Mouse (Mus musculus) thymus, adult 2 months (tissue): ENCODE data around the gene Galnt17. TPM values are rescaled to one million over a fixed set of nuclear protein-coding genes. Genes with fewer than 3 reads are reported as not detected.

Experiments
- DNase-seq: peaks from one replicate; pipeline ENCODE4 v3.0.0; 2021
- H3K27ac ChIP-seq: fragments of 200-500 bp; 2 replicates; pipeline ENCODE4 v1.5.1; 2012; ENCODE audit warnings: low read length, control low read depth; ENCODE audit not compliant: control insufficient read depth, insufficient read depth
- H3K27me3 ChIP-seq: fragments of 200-500 bp; 2 replicates; pipeline ENCODE4 v1.6.1; 2012; ENCODE audit warnings: mild to moderate bottlenecking, low read length, moderate library complexity, mixed read lengths; ENCODE audit not compliant: control insufficient read depth, insufficient read depth
- H3K36me3 ChIP-seq: fragments of 200-500 bp; 2 replicates; pipeline ENCODE4 v1.6.1; 2012; ENCODE audit warnings: mild to moderate bottlenecking, low read length, moderate library complexity; ENCODE audit not compliant: control insufficient read depth, insufficient read depth
- H3K4me1 ChIP-seq: fragments of 200-500 bp; replicated peaks from 2 replicates; pipeline ENCODE4 v1.6.1; 2012; ENCODE audit warnings: low read length; ENCODE audit not compliant: control insufficient read depth, insufficient read depth
- H3K4me3 ChIP-seq: fragments of 200-500 bp; 2 replicates; pipeline ENCODE4 v1.5.1; 2012; ENCODE audit warnings: mild to moderate bottlenecking, low read length, control low read depth, moderate library complexity; ENCODE audit not compliant: control insufficient read depth, insufficient read depth
- CTCF ChIP-seq: fragments of 200-500 bp; IDR thresholded peaks from 2 replicates; pipeline ENCODE4 v1.5.1; 2012; ENCODE audit warnings: mild to moderate bottlenecking, control low read depth, low read length, moderate library complexity, borderline replicate concordance; ENCODE audit not compliant: control insufficient read depth, poor library complexity, insufficient read depth; ENCODE audit errors: extremely low read depth
- POLR2A ChIP-seq: fragments of 200-500 bp; IDR thresholded peaks from 2 replicates; pipeline ENCODE4 v1.6.1; 2012; ENCODE audit warnings: mild to moderate bottlenecking, low read length, control low read depth, moderate library complexity; ENCODE audit not compliant: control insufficient read depth, poor library complexity, insufficient read depth; ENCODE audit errors: extremely low read depth
- WGBS: fragments of 180-500 bp; shearing (Covaris S2); methylation state at CpG from one replicate; pipeline ENCODE4 v1.1.7; 2018; 5-methylcytosine and 5-hydroxymethylcytosine counted together
- polyA plus RNA-seq: library from polyadenylated mRNA; depleted of rRNA; stranded (reverse); fragments of >200 nt; gene quantifications from 2 replicates; pipeline ENCODE4 v1.2.3, GENCODE M21; 2012

Galnt17 gene
- polyA plus RNA-seq, 1 experiment: 2.0 TPM

GRCm38 (mm10) chr5:131169186-131169585, 139.1 kb downstream of the Galnt17 start:
- no peaks in the 10 kb centered on the region for H3K27me3 ChIP-seq
- WGBS: 85% methylated on average over 6 of the region's 6 CpGs
- H3K27ac ChIP-seq: no peak overlapping the region
- H3K4me1 ChIP-seq: no peaks in the 10 kb centered on the region
- H3K36me3 ChIP-seq: no peaks in the 10 kb centered on the region
- H3K4me3 ChIP-seq: no peak overlapping the region
- no peak for DNase-seq
- TF ChIP-seq CTCF (no peak), POLR2A (no peak)

- H3K36me3 ChIP-seq: no peaks in the 10 kb centered on the region
- H3K27ac ChIP-seq: no peak overlapping the region
- TF ChIP-seq POLR2A (no peak), CTCF (no peak)
- no peaks in the 10 kb centered on the region for H3K27me3 ChIP-seq
- DNase-seq: no peak
- H3K4me1 ChIP-seq: no peaks in the 10 kb centered on the region
- H3K4me3 ChIP-seq: no peak overlapping the region
- 89% methylated on average over 5 of the region's 5 CpGs for WGBS
Measured at GRCm38 (mm10) chr5:131167366-131167765, 140.9 kb downstream of the Galnt17 start.

- 86% methylated on average over 7 of the region's 7 CpGs for WGBS
- no peaks in the 10 kb centered on the region for H3K27me3 ChIP-seq
- H3K4me1 ChIP-seq: no peaks in the 10 kb centered on the region
- no peak for DNase-seq
- H3K27ac ChIP-seq: no peak overlapping the region
- no peaks in the 10 kb centered on the region for H3K36me3 ChIP-seq
- no peak for TF ChIP-seq POLR2A
- H3K4me3 ChIP-seq: no peak overlapping the region
Measured at GRCm38 (mm10) chr5:131165681-131166080, 142.6 kb downstream of the Galnt17 start.

- Histone ChIP-seq H3K36me3 (no peaks in the 10 kb centered on the region), H3K27me3 (no peaks in the 10 kb centered on the region), H3K4me3 (no peak overlapping the region), H3K4me1 (no peaks in the 10 kb centered on the region), H3K27ac (no peak overlapping the region)
- 47% methylated on average over 4 of the region's 4 CpGs for WGBS
- no peak for DNase-seq
- TF ChIP-seq CTCF (no peak), POLR2A (no peak)
Measured at GRCm38 (mm10) chr5:131157866-131158265, 150.4 kb downstream of the Galnt17 start.

- Histone ChIP-seq H3K4me1 (no peaks in the 10 kb centered on the region), H3K27ac (no peak overlapping the region), H3K27me3 (no peaks in the 10 kb centered on the region), H3K4me3 (no peak overlapping the region), H3K36me3 (no peaks in the 10 kb centered on the region)
- TF ChIP-seq POLR2A (no peak), CTCF (no peak)
- DNase-seq: no peak
- 82% methylated on average over 3 of the region's 3 CpGs for WGBS
Measured at GRCm38 (mm10) chr5:131156323-131156722, 152.0 kb downstream of the Galnt17 start.

- H3K27ac ChIP-seq: no peak overlapping the region
- no peak overlapping the region for H3K4me3 ChIP-seq
- H3K36me3 ChIP-seq: no peaks in the 10 kb centered on the region
- no peaks in the 10 kb centered on the region for H3K27me3 ChIP-seq
- DNase-seq: no peak
- H3K4me1 ChIP-seq: no peaks in the 10 kb centered on the region
- TF ChIP-seq CTCF (no peak), POLR2A (no peak)
- 74% methylated on average over 4 of the region's 4 CpGs for WGBS
Measured at GRCm38 (mm10) chr5:131142606-131143005, 165.7 kb downstream of the Galnt17 start.

GRCm38 (mm10) chr5:131134809-131135208, 173.5 kb downstream of the Galnt17 start:
- Histone ChIP-seq H3K4me3 (no peak overlapping the region), H3K4me1 (no peaks in the 10 kb centered on the region), H3K27me3 (no peaks in the 10 kb centered on the region), H3K27ac (no peak overlapping the region), H3K36me3 (no peaks in the 10 kb centered on the region)
- no peak for DNase-seq
- TF ChIP-seq POLR2A (no peak), CTCF (no peak)
